Mouse (Mus musculus) layer of hippocampus, postnatal 14 days (tissue): ENCODE measurements around the gene Pms1. TPM values are rescaled to one million over a fixed set of nuclear protein-coding genes. Genes with fewer than 3 reads are reported as not detected.

Experiments used
- DNase-seq, 2 experiments: peaks; one replicate each; pipeline ENCODE4 v3.0.0; 2021 to 2022; ENCODE audit warnings: low spot score in 2 of 2, mixed read lengths in 1 of 2
- total RNA-seq, 2 experiments: library from RNA; stranded (reverse); gene quantifications; 2 replicates each; pipeline ENCODE4 v1.2.3; 2021

Gene Pms1
- total RNA-seq, 2 experiments from 2014 or later, result 9.7 to 12.2 TPM

GRCm38 (mm10) chr1:53201630-53202199 is 95.1 kb downstream of the Pms1 start:
- DNase-seq, result no peak

GRCm38 (mm10) chr1:53194536-53194935 is 102.3 kb downstream of the Pms1 start:
- DNase-seq, result no peak

- no peak for DNase-seq
Observed at GRCm38 (mm10) chr1:53191234-53191633, 105.6 kb downstream of the Pms1 start.

GRCm38 (mm10) chr1:53189620-53190019 is 107.2 kb downstream of the Pms1 start:
- DNase-seq, result no peak

DNA sequence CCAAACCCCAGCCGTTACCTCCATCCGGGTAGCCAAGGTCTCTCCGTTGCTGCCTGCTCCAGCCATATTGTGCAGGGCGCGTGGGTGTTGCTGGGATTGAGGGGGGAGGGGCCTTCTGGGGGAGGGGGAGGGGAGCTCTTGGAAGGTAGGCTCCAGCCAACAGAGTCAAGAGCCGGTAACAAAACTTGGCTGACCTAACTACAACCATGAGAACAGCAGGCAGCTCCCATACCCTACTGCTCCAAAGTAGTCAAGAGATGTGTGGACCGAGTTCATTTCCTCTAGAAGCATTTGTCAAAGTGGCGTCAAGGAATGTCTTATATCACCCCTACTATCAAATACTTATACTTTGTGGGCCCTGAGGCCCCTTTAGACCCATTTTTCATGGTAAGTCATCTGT is 109.3 kb downstream of the Pms1 start, which contains the start of gene 1700019A02Rik:
Gene 1700019A02Rik (minus strand): TSS at position 101 of the 400 bp plus-strand sequence.
- DNase-seq, result no peak

DNA sequence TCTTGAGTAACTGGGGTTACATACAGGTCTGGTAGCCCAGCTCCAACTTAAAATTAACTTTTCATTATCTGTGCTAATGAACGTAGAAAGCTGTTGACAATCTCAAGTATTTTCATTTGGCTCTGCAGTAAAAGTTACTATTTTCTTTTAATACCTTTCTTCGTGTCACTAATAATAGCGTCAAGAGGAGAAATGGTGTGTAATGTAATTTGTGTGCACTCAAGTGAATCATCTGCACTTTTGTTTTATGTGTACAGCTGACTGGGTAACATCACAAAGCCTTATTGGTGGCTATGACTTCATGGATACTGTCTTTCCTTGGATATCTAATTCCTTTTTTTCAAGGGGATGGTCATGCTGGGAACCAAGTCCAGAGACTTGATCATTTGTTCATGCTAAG is 110.5 kb downstream of the Pms1 start:
- DNase-seq, result no peak

- no peak for DNase-seq
Observed at GRCm38 (mm10) chr1:53157715-53158114, 139.1 kb downstream of the Pms1 start.

Other genes starting within 250 kb of the Pms1 start
- gene Mstn, start 235.4 kb downstream of the Pms1 start, total RNA-seq, result under 1 TPM; 0.44 to 0.81 TPM
- not detected for gene 1700019A02Rik, start 109.4 kb downstream of the Pms1 start, total RNA-seq
- gene Ormdl1, start 77 bp upstream of the Pms1 start, total RNA-seq, result 1 to 10 TPM; 6.2 to 6.4 TPM
- under 1 TPM in 1 of 2 experiments, not detected in 1; 0.65 TPM for gene Gm28778, start 93 bp upstream of the Pms1 start, total RNA-seq
- 10 to 100 TPM; 16.6 to 17.7 TPM for gene Osgepl1, start 16.6 kb upstream of the Pms1 start, total RNA-seq
- gene Asdurf, start 55.6 kb upstream of the Pms1 start, total RNA-seq, result 1 to 10 TPM in 1 of 2 experiments, not detected in 1; 3.8 TPM
- gene Gm28551, start 55.6 kb upstream of the Pms1 start, total RNA-seq, result under 1 TPM; 0.14 to 0.36 TPM
- 10 to 100 TPM; 27.7 TPM for gene Asnsd1, start 55.7 kb upstream of the Pms1 start, total RNA-seq